Mouse (Mus musculus): ENCODE measurements around the gene Gga1. TPM values are rescaled to one million over a fixed set of nuclear protein-coding genes. Genes with fewer than 3 reads are reported as not detected.
A peak's percentile ranks its signal among the peaks of the same experiment; 100 is the strongest.
"Not testable (repeated sequence)": the region's sequence is repeated elsewhere in the genome, so short reads cannot be mapped to it uniquely, and the experiment has no call there.

Gga1 gene
- total RNA-seq, 2 experiments from 2014 or later: 56.8 to 58.0 TPM

DNA sequence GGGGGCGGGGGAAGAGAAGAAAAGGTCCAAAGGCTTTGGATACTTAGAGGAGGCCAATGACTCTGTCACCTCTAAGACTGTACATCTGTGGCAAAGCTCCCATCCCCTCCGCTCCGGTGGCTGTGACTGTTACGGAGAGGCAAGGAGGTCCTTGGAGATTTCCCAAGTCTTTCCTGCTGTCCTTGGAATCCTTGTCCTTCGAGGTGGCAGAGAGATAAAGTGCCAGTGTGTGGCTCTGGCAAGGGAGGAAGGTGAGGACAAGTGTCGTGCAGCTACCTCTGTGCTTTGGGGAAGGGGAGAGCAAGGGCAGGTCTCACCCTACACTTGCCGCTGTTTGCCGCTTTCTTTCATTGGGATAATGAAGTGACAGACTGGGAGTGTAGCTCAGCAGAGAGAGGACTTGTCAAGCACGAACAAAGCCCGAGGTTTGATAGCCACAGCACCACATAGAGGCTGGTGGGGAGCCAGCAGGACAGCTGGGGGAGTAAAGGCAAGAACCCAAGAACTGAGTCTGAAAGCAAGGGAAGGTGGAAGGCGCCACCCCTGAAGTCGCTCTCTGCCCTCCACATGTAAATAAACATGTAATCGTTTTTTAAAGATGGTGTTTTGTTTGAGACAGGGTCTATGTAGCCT is 3.1 kb upstream of the Gga1 start:
- no peak for DNase-seq (ENCODE audit: low spot score in 2 of 2)

DNA sequence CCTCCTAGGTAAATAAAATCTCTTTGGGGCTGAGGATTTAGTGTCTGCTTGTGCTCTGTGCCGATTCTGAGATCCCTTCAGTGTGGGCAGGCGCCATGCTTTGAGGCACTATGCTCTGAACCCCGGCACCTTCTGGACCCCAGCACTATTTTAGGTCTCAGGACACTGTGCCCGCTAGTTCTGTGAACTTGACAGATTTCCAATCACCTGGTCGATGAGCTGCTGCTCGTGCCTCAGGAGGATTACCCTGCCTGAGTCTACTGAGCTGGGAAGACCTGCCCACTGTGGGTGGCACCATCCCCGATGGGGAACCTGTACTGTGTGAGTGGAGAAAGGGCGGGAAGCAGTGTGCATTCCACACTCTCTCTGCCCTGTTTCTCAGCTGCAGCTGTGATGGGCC is 2.0 kb upstream of the Gga1 start:
- no peak for DNase-seq (ENCODE audit: low spot score in 2 of 2)

DNA sequence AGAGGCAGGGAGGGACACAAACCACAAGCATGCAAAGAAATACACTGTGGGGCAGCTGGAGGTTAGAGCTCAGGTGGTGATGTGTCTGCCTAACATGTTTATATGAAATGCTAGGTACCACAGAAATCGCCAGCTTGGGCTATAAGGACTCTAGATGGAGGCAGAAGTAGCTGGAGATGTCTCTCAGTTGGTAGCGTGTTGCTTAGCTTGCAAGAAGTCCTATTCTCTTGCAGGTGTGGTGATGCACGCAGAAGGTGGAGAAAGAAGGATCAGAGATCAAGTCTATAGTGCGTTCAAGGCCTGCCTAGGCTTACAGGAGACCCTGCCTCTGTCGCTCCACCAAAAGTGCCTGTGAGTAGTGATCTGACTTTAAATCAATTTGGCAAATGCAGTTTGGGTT is 1.5 kb upstream of the Gga1 start:
- no peak for DNase-seq (ENCODE audit: low spot score in 2 of 2)

DNA sequence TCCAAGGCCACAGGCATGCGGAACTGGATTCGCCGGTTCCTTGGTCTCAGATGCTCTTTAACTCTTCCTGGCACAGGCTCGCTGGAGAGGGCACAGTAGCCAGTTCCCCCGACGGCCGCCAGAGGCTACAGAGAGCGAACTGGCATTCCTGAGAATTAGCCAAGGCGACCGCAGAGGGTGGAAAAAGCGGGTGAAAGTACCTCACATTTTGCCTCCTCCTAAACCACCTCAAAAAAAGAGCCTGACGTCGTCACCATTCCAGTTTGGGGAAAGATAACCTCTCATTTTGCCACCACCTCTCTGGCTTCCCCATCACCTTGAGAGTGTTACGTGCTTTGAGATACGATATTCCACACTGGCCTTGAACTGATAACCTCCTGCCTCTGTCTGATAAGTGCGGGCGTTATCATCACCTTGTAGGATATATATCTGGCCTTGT is 713 bp upstream of the Gga1 start:
- DNase-seq (ENCODE audit: low spot score in 2 of 2): peak; percentile 84 to 85

DNA sequence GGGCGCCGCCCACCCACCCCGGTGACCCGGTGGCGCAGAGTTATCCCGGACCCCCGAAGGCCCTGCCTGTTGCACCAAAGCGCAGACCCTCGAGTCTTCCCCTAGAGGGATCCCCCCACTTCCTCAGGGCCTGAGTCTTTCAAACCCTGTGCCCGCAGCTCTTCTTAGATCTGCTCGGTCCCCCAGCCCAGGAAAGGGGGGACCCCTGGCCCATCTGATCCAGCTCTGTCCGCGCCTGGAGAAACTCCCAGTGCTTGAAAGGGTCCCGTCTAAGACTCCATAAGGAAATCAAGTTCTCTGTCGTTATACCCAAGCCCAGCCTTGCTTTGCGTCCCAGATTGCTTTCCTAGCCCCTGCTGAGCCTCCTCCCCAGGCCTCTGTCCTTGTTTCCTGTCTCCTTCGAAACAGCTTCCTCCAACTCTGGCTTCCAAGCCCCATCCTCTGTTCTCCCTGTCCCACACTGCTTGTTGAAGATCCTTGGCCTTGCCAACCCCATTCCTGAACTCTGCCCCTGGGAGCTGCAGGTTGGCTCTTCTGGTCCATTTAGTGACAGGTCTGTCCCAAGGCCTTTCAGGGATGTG is 910 bp downstream of the Gga1 start:
- peak in 1 of 2 experiments; percentile 44 for DNase-seq (ENCODE audit: low spot score in 2 of 2)

DNA sequence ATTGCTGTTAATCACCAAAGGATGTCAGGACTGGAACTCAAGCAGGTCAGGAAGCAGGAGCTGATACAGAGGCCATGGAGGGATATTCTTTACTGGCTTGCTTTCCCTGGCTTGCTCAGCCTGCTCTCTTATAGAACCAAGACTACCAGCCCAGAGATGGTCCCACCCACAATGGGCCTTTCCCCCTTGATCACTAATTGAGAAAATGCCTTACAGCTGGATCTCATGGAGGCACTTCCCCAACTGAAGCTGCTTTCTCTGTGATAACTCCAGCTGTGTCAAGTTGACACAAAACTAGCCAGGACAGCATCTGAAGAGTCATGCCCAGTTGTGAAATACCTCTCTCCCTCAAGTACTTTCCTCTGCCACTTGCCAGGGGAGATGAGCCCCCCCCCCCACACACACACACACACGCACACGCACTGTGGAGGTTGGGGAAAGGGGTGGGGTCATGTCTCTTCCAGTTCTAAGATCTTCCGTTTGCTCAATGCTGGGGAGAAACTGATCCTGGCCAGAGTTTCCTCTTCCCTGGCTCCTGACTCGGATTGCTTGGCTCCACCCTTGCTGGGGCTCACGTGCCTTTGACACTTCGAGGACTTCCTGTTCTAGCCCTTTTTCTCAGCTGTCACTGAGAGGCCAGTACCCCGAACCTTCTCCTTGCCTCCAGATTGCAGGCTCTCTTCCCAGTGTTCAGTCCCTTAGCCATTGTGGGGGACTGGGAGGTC is 2.0 kb downstream of the Gga1 start:
- DNase-seq (ENCODE audit: low spot score in 2 of 2): not testable (repeated sequence)

DNA sequence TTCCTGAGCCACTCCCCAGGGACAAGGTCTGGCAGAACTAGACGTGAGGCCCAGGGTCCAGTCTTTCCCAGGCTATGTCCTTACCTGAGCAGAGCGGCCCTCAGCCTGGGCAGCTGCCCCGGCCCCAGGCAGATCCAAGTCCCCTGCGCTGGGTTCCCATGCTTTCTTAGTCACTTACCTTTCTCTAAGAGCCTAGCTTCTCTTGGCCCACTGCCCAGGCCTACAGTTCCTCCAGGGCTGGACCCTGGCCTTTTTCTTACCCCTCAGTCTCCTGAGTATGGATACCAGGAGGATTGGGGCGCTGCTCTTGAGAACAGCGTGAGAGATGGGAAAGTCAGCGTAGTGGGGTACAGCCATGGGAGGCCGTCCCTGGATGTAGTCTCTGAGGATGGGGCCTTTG is 3.4 kb downstream of the Gga1 start:
- DNase-seq (ENCODE audit: low spot score in 2 of 2): no peak

DNA sequence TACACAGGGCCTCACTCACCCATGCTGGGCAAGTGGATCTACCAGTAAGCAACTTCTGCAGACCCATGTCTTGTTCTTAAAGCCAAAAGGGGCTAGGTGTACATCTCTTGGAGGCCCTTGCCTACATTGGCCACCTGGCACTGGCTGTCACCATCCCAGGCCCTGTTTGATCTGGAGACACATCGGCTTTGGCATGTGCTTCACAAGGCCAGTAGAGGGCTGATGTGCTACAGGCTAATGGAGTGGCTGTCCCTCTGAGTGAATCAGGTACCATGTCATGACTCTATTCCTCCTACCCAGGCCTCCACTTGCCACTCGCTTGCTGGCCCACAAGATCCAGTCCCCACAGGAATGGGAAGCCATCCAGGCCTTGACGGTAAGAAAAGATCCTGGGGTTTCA is 4.8 kb downstream of the Gga1 start:
- DNase-seq (ENCODE audit: low spot score in 2 of 2): no peak

DNA sequence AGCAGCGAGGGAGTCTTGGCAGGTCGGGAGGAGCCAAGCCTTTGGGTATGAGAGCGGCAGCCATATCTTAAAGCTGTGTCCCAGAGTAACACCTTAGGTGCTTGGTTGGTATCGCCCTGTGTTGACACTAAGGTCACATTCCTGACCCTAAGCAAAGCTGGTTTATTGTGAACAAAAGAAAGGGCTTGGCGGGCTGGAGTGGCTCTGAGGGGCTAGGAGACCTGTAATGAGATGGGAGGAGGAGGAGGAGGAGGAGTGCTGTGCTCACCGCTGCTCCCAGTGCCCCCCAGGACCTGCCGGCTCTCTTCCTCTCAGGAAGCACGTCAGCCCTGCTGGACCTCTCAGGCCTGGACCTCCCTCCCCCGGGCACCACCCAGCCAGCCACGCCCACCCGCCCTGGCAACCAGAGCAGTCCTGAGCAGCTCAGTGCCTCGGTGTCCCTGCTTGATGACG is 12.4 kb downstream of the Gga1 start:
- DNase-seq (ENCODE audit: low spot score in 2 of 2): no peak

DNA sequence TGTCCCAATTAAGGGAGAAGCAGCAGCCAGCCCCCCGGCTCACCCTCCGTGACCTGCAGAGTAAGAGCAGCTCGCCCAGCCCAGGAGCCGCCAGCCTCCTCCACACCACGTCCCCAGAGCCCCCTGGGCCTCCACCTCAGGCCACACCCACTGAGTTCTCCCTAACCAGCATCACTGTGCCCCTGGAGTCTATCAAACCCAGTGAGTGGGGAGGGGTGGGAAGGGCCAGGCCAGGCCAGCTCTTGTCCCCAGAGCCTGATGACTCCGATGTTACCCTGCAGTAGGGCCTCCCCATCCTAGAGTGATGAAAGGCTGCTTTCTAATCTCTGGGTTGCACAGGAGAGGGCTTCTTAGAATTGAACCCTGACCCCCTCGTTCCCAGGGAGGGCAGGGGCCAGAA is 15.4 kb downstream of the Gga1 start:
- DNase-seq (ENCODE audit: low spot score in 2 of 2): no peak

DNA sequence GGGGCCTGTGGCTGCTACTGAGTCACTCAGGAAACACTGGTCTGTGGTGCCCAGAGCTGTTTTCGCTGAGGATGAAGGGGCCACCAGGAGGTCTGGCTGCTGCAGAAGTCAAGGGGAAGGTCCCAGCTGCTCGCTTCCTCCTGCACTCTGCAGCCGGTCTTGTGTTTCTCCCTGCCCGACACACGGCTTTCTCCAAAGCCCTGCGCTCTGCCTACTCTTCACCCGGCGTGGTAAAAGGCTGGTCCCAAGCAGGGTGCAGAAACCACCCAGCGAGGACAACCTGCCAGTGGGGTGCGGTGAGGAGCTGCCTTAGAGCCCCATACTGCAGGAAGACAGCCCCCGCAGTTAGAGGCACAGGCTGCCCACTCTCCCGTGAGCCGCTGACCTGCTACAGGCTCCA is 17.7 kb downstream of the Gga1 start:
- no peak for DNase-seq (ENCODE audit: low spot score in 2 of 2)

DNA sequence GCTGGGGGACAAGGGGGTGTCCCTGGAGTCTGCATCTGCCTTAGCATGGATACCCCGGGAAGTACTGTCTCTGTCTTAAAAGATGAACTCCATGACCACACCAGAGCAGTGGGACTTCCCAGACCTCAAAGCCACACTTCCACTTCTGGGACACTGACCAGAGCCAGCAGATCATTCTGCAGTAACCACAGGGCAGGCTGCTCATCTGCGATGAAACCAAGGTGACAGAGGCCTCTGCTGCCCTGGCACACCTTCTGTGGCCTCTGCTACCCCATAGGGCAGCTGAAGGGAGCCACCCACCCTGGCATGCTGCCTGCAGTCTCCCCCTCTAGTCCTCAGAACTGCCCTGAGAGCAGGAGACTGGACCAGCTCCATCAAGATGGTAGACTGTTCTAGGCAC is 18.8 kb downstream of the Gga1 start:
- no peak for DNase-seq (ENCODE audit: low spot score in 2 of 2)

DNA sequence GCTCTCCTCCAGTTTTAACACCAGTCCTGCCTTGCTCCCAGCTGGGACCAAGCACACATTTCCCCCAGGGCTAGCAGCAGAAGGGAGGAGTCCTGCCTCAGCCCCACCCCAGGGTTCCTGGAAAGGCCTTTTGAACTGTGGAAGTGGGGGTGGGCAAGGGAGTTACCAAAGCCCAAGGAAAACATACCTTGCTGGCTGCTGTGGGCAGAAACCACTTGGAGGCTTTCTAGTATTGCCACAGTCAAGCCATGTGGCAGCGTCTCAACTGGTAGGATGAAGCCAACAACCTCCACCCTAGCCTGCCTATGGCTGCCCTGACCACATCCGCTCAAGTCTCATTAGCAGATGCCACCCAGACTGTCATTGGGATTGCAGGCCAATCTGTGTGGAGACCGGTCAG is 19.2 kb downstream of the Gga1 start:
- no peak for DNase-seq (ENCODE audit: low spot score in 2 of 2)

DNA sequence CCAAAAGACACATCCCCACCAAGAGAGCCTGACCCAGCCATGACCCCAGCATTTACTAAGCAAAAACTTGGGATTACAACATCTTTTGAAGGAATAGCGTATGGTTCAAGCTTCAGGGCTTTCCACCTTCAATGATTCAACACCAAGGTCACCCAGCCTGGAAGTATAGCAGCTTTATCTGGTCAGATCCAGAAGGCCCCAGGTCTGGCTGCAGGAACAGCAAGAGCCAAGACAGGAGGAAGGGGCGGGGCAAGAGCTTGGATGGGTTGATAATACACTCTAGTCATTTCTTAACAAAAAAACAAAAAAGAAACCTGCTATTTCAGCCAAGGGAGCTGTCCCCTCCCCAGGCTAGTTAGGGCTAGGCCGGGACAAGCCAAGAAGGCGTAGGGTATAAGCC is 20.5 kb downstream of the Gga1 start:
- DNase-seq (ENCODE audit: low spot score in 2 of 2): no peak

DNA sequence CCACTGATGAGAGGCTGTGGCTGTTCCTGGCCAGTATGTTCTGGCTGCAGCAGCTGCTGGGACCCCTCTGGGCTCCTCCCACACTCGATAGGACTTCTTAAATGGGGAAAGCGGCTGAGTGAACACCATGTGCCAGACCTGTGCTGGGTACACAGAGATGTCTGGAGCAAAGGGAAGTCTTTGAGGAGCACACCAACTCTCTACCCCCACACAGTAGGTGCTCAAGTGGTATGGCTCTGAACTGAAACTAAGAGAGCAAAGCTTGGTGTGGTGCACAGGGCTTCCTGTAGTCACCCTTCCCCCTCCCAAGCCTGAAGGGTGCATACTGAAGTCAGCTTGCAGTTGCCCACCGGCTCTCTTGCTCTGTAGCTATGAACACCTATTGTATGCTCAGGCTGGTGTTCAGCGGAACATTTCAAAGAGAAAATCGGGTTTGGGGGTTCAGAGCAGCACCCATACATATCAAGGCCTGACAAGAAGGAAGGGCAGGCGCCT is 21.6 kb downstream of the Gga1 start:
- no peak for DNase-seq (ENCODE audit: low spot score in 2 of 2)

DNA sequence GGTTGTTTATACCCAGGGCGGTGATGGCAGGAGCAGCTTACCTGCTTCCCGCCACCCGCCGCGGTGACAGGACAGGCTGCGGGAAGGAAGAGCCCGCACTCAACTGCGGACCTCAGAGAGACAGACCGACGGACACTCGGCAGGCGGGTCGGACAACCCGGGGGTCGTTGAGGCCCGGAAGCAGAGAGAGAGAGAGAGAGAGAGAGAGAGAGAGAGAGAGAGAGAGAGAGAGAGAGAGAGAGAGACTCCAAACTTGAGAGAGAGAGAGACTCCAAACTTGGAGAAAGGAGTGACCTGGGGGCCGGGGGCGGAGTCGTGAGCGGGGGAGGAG is 22.4 kb downstream of the Gga1 start, which contains the start of gene Gm49510:
Gene Gm49510, plus strand, starts transcription at position 259 of the 331 bp plus-strand sequence.
- DNase-seq (ENCODE audit: low spot score in 2 of 2): no peak

DNA sequence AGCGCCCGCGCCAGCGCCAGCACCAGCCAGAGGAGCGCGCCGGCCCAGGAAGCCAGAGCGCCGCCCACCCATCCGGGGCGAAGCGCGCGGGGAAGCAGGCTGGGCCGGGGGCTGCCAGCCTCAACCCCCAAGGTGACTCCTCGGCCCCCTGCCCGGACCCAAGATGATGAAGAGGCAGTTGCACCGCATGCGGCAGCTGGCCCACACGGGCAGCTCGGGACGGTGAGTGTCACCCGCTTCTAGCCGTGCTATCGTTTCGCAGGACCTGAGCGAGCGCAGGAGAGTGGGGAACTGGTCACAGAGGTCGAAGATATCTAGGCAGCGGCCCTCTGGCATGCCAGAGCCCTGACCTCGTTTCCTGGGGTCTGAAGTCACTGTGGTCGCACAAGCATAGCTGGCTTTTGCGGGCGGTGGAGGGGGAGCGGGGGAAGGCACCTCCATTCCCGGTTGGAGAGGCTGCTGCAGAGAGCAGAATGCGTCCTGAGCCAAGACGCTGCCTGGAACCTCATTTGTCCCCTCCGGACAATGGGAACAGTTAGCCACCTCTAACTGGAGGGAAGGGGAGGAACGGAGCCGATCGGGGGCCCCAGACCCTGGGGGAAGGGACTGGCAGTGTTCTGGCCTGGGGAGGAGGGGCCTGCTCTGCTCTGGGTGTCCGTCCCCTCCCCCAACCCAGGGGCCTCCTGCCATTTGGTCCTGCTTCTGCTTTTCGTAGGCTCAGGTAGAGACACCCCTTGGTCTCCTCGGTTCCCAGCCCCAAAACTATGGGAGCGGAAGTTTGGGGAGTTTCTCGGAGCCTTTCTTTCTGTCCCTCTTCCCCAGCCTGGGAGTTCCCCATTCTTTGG is 23.0 kb downstream of the Gga1 start, which contains the start of gene Sh3bp1:
Gene Sh3bp1, plus strand, starts transcription at position 29 of the 845 bp plus-strand sequence.
- DNase-seq (ENCODE audit: low spot score in 2 of 2): peak; percentile 49 to 69

DNA sequence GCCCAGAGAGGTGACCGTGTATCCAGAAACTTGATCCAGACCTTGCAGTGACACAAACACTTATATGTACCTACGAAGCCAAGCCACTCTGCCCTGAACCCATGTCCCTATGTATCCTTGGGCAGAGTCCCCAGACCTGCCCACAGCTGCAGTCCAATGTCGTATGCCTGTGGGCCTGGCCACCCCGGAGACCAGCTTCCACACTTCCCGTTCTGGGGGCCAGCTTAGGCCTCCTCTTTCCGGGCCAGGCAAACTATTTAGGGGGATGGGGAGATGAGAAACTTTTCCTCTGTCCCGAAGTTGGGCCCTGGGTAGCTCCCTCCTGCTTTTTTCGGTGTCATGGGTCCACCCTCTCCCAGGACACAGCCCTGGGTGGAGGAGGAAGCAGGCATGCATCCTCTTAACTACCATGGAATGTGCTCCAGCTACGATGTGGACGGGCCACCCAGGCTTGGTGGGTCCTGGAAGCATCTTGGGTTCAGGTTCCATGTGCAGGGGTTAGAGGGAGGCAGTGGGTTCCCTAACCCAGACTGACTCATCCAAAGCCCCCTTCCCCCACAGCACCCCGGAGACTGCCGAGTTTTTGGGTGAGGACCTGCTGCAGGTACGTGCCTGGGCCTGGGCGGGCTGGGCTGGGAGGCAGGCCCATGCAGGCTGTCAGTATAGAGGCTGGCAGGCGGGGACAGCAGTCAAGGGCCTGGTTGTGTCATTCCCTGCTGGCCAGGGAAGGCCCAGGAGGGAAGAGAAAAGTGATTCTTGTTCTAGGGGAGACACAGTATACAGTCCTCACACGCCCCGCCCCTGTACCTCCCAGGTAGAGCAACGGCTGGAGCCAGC is 23.8 kb downstream of the Gga1 start:
- DNase-seq (ENCODE audit: low spot score in 2 of 2): no peak

DNA sequence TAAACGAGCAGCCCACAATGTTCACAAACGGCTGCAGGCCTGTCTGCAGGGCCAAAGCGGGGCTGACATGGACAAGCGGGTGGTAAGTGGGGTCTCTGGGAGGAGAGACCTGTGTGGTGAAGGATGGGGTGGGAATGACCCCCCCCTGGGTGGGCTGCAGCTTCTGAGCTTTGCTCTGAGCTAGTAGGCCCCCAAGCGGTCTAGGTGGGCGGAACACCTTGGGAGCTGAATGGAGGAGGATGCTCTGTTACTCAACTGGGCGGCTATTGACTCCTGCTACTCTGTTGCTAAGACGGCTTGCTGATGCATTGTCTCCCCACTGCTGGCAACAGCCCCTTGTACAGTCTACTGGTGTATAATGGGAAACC is 24.4 kb downstream of the Gga1 start:
- no peak for DNase-seq (ENCODE audit: low spot score in 2 of 2)

DNA sequence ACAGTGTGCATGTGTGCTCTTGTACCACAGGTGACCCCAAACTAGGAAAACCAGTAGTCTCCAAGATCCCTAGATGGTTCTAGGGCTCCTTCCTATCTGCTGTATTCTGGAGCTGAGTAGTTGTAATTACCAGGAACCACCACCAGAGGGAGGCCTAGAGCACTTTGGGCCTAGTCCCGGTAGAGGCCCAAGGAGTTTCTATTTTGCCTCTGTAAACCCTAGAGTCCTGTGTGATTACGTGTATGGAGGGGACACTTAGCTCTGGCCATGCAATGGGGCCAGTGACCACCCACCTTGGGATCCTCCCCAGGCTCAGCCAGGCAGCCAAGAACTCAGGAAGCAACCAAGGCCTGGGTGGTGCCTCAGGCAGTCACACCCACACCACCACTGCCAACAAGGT is 26.3 kb downstream of the Gga1 start:
- DNase-seq (ENCODE audit: low spot score in 2 of 2): peak; percentile 91

DNA sequence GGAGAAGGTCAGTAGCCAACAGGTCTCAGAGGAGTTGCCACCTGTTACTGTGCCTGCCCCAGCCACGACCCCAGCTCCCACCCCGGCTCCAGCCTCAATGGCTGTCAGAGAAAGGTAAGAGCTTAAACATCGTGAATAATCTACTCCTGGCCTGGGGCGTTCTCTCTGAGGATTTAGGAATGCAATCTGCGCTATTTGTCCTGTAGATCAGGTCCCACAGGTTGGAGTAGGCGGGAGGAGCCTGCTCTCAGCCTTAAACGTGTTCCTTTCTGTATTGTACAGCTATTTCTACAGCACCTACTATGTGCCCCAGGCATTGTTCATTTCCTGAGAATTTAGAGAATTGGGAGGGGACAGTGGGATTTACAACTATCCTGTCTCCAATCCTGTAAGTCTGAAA is 31.4 kb downstream of the Gga1 start:
- no peak for DNase-seq (ENCODE audit: low spot score in 2 of 2)
